Mouse (Mus musculus): ENCODE data around the gene Fgfr2. TPM values are rescaled to one million over a fixed set of nuclear protein-coding genes. Genes with fewer than 3 reads are reported as not detected.

Fgfr2 gene
- polyA plus RNA-seq, 1 experiment, result 59.9 TPM

GRCm38 (mm10) chr7:132801509-132801908 is 321.6 kb downstream of the Fgfr2 start:
- no peak overlapping the region for H3K4me3 ChIP-seq (ENCODE audit: insufficient read depth, low read length)
- no peak overlapping the region for H3K27ac ChIP-seq (ENCODE audit: insufficient read depth, low read length)
- H3K4me1 ChIP-seq (ENCODE audit: control insufficient read depth, insufficient read depth, low read length), result no peaks in the 10 kb centered on the region
- TF ChIP-seq POLR2A (IDR thresholded peaks at IDR 0.05; ENCODE audit: low read depth, low read length) (no peak), CTCF (IDR thresholded peaks at IDR 0.05; ENCODE audit: borderline replicate concordance, insufficient read depth, low read length) (no peak)

- Histone ChIP-seq H3K4me1 (ENCODE audit: control insufficient read depth, insufficient read depth, low read length) (no peaks in the 10 kb centered on the region), H3K27ac (ENCODE audit: insufficient read depth, low read length) (no peak overlapping the region), H3K4me3 (ENCODE audit: insufficient read depth, low read length) (no peak overlapping the region)
- no peak for TF ChIP-seq CTCF (IDR thresholded peaks at IDR 0.05; ENCODE audit: borderline replicate concordance, insufficient read depth, low read length)
- TF ChIP-seq POLR2A (IDR thresholded peaks at IDR 0.05; ENCODE audit: low read depth, low read length), result no peak
Observed at GRCm38 (mm10) chr7:132800868-132801267, 322.3 kb downstream of the Fgfr2 start.

GRCm38 (mm10) chr7:132799119-132800016 is 323.8 kb downstream of the Fgfr2 start:
- H3K4me1 ChIP-seq (ENCODE audit: control insufficient read depth, insufficient read depth, low read length), result no peaks in the 10 kb centered on the region
- TF ChIP-seq CTCF (IDR thresholded peaks at IDR 0.05; ENCODE audit: borderline replicate concordance, insufficient read depth, low read length) (no peak), POLR2A (IDR thresholded peaks at IDR 0.05; ENCODE audit: low read depth, low read length) (no peak)
- H3K27ac ChIP-seq (ENCODE audit: insufficient read depth, low read length), result no peak overlapping the region
- H3K4me3 ChIP-seq (ENCODE audit: insufficient read depth, low read length), result no peak overlapping the region

DNA sequence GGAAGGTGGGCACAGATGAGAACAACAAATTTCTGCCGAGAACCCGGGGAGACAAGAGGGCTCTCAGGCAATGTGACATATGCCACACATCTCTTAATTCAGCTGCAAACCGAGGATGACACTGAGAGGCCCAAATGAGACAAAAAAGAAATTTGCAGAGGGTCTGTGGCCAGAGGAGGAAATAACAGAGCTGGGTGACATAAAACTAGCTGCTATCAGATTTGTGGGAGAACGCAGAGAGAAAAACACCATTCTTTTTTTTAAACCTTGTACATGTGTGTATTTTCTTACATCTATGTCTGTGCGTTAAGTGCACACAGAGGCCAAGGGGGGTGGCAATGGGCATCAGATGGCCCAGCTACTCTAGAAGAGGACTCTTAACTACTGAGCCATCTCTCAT is 328.0 kb downstream of the Fgfr2 start:
- TF ChIP-seq POLR2A (IDR thresholded peaks at IDR 0.05; ENCODE audit: low read depth, low read length) (no peak), CTCF (IDR thresholded peaks at IDR 0.05; ENCODE audit: borderline replicate concordance, insufficient read depth, low read length) (no peak)
- no peak overlapping the region for H3K4me3 ChIP-seq (ENCODE audit: insufficient read depth, low read length)
- no peak overlapping the region for H3K27ac ChIP-seq (ENCODE audit: insufficient read depth, low read length)
- no peaks in the 10 kb centered on the region for H3K4me1 ChIP-seq (ENCODE audit: control insufficient read depth, insufficient read depth, low read length)

GRCm38 (mm10) chr7:132793467-132793866 is 329.7 kb downstream of the Fgfr2 start:
- H3K4me1 ChIP-seq (ENCODE audit: control insufficient read depth, insufficient read depth, low read length), result no peaks in the 10 kb centered on the region
- H3K27ac ChIP-seq (ENCODE audit: insufficient read depth, low read length), result no peak overlapping the region
- no peak overlapping the region for H3K4me3 ChIP-seq (ENCODE audit: insufficient read depth, low read length)
- TF ChIP-seq POLR2A (IDR thresholded peaks at IDR 0.05; ENCODE audit: low read depth, low read length), result no peak

- Histone ChIP-seq H3K27ac (ENCODE audit: insufficient read depth, low read length) (no peak overlapping the region), H3K4me1 (ENCODE audit: control insufficient read depth, insufficient read depth, low read length) (no peaks in the 10 kb centered on the region), H3K4me3 (ENCODE audit: insufficient read depth, low read length) (no peak overlapping the region)
- TF ChIP-seq POLR2A (IDR thresholded peaks at IDR 0.05; ENCODE audit: low read depth, low read length) (no peak), CTCF (IDR thresholded peaks at IDR 0.05; ENCODE audit: borderline replicate concordance, insufficient read depth, low read length) (no peak)
Observed at GRCm38 (mm10) chr7:132790447-132791219, 332.5 kb downstream of the Fgfr2 start.

GRCm38 (mm10) chr7:132788826-132789225 is 334.3 kb downstream of the Fgfr2 start:
- Histone ChIP-seq H3K4me1 (ENCODE audit: control insufficient read depth, insufficient read depth, low read length) (no peaks in the 10 kb centered on the region), H3K27ac (ENCODE audit: insufficient read depth, low read length) (no peak overlapping the region), H3K4me3 (ENCODE audit: insufficient read depth, low read length) (no peak overlapping the region)
- TF ChIP-seq CTCF (IDR thresholded peaks at IDR 0.05; ENCODE audit: borderline replicate concordance, insufficient read depth, low read length), result no peak
- TF ChIP-seq POLR2A (IDR thresholded peaks at IDR 0.05; ENCODE audit: low read depth, low read length), result no peak

GRCm38 (mm10) chr7:132787496-132788190 is 335.5 kb downstream of the Fgfr2 start:
- no peaks in the 10 kb centered on the region for H3K4me1 ChIP-seq (ENCODE audit: control insufficient read depth, insufficient read depth, low read length)
- H3K4me3 ChIP-seq (ENCODE audit: insufficient read depth, low read length), result no peak overlapping the region
- H3K27ac ChIP-seq (ENCODE audit: insufficient read depth, low read length), result no peak overlapping the region
- TF ChIP-seq CTCF (IDR thresholded peaks at IDR 0.05; ENCODE audit: borderline replicate concordance, insufficient read depth, low read length), result no peak
- no peak for TF ChIP-seq POLR2A (IDR thresholded peaks at IDR 0.05; ENCODE audit: low read depth, low read length)

- TF ChIP-seq POLR2A (IDR thresholded peaks at IDR 0.05; ENCODE audit: low read depth, low read length) (no peak), CTCF (IDR thresholded peaks at IDR 0.05; ENCODE audit: borderline replicate concordance, insufficient read depth, low read length) (no peak)
- Histone ChIP-seq H3K4me3 (ENCODE audit: insufficient read depth, low read length) (no peak overlapping the region), H3K4me1 (ENCODE audit: control insufficient read depth, insufficient read depth, low read length) (0 out of 2 replicates have a peak, but pooled peaks cover under 1% of the 10 kb centered on the region), H3K27ac (ENCODE audit: insufficient read depth, low read length) (no peak overlapping the region)
Observed at GRCm38 (mm10) chr7:132787022-132787421, 336.1 kb downstream of the Fgfr2 start.
